1 mouse cellular context compared by ENCODE assay signal in the genomic region with DNA sequence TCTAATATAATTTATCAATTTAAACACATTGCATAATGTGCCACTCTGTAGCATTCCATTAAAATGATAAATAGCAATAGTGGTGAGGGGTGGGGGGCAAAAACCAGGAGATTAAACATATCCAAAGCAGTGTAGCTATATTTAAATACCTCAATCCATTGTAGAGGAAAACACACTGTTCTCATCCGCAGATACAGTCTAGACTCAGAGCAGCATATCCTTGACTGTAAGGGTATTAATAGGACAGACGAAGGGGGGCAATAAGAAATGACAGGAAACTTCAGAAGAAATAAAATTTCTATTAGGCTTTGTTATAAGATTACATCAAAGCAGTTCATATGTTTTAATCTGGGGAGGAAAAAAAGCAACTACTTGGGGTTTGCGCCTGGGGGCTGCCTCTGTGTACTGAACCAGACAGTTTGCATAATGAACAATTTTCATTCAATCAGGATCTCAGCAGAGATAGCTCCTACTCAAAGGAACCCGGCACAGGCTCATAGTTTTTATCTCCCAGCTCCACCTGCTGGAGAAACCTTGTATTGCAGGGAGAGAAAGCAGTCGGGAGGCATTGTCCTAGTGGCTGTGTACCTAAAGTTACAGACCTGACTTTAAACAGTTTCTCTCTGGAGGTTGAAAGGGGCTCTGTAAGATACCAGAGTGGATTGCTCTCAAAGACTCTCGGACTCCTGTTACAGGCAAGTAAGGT.
TF ChIP-seq lines count a peak whose summit lies in the region.

No protein-coding gene starts in this region.

TF ChIP-seq in CH12.LX, 34 proteins besides CTCF, POLR2A, EP300 and RAD21 (continued from another document):
- no peak for TF ChIP-seq TBP (conservative IDR thresholded peaks at IDR 0.05; ENCODE audit: low read depth, low read length)
